Mouse (Mus musculus) megakaryocyte progenitor cell, adult 5-6 weeks (primary cell): ENCODE measurements around the gene Sertad1. TPM values are rescaled to one million over a fixed set of nuclear protein-coding genes. Genes with fewer than 3 reads are reported as not detected.

Experiments
- ATAC-seq: replicated peaks from 2 replicates; pipeline ENCODE4 v1.8.0; 2016; ENCODE audit warnings: mild to moderate bottlenecking, moderate TSS enrichment, inconsistent platforms; ENCODE audit not compliant: poor library complexity
- total RNA-seq, 2 experiments: library from RNA; stranded (forward) in 1 of 2; stranded (reverse) in 1 of 2; fragments of 157-497, 149-512 nt in 1 of 2; fragments of 200-1000 nt in 1 of 2; gene quantifications; 2 replicates each; pipeline versions ENCODE4 v1.2.3 to v1.2.4; 2015 to 2017

The Sertad1 gene
- total RNA-seq, 2 experiments from 2014 or later: 6.8 to 9.2 TPM

GRCm38 (mm10) chr7:27473156-27473834 lies 13.4 kb upstream of the Sertad1 start, which contains the start of gene Sertad3:
Gene Sertad3 (plus strand): TSS chr7:27473768.
- peak; percentile 71 for ATAC-seq

DNA sequence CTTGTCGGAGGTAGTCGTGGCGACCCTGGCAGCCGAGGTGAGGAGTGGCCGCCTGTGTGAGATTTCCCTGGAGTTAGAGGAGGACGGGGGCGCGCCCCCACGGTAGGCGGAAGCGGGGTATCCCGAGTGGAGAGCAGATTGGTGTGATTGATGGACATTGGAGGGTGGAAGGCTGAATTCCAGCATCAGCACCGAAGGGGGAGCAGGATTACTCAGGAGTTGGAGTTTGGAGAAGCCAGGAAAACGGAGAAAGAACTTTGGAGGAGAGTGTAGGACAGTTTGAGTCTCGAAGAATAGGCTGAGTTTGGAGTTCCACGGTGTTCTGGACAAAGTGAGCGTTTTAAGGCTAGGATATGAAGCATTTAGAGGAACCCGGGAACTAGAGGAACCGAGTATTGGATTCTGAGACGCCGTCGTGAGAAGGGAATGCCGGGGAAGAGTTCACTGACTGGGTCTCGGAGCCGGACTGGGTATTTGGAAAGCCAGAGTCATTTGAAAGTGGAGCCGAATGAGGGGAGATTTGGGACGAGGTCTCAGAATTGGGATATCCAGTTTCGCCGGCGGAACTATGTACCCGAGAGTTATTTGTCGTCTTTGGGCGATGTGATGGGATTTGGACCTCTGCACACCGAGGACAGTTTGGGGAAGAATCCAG lies 12.7 kb upstream of the Sertad1 start:
- no peak for ATAC-seq

DNA sequence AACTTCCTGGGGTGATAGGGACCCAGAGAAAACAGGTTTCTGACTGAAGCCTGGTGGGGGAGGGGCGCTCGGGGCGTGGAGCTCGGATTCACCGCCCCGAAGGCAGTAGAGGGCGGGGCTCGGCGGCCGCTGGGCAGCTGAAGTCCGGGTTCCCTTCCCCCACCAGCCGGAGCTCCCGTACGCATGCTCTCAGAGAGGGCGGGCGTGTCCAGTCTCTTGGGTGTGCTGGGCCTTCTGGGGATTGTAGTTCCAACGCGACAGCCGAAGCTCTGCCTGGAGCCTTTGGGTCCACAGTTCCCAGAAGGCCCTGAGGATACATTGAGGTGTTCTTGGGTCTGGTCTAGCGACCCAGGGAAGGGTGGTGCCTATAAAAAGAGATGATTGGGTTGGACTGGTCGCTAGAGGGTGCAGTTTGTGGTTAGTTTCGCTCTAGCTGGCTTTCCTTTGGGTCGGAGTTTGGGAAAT lies 12.2 kb upstream of the Sertad1 start:
- peak; percentile 74 for ATAC-seq

DNA sequence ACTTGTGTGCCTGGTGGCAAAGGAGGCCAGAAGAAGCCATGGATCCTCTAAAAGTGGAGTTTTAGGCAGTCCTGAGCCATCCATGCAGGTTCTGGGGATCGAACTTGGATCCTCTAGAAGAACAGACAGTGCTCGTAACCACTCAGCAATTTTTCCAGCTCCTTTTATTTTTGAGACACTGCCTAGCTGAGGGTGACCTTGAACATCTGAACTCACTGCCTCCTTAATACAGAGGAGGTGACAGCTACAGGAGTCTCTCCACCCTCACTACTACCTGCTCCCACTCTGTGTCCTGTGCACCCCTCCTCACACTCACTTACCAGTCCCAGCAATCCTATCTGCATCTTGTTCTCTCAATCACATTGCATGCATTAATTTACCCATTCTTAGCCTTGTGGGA lies 11.1 kb upstream of the Sertad1 start:
- no peak for ATAC-seq

DNA sequence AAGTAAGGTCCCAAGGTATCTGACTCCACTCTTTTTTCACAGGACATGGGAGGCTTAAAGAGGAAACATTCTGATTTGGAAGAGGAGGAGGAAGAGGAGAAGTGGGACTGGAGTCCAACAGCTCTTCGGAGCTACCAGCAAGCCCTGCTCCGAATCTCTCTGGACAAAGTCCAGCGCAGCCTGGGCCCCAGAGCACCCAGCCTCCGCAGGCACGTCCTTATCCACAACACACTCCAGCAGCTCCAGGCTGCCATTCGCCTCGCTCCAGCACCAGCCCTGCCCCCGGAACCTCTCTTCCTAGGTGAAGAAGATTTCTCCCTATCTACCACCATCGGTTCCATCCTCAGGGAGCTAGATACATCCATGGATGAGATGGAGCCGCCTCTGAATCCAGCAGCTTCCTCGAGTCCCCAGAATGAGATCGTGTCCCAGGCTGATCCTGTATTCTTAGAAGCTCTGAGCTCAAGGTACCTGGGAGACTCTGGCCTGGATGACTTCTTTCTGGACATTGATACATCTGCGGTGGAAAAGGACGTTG lies 10.5 kb upstream of the Sertad1 start:
- no peak for ATAC-seq

DNA sequence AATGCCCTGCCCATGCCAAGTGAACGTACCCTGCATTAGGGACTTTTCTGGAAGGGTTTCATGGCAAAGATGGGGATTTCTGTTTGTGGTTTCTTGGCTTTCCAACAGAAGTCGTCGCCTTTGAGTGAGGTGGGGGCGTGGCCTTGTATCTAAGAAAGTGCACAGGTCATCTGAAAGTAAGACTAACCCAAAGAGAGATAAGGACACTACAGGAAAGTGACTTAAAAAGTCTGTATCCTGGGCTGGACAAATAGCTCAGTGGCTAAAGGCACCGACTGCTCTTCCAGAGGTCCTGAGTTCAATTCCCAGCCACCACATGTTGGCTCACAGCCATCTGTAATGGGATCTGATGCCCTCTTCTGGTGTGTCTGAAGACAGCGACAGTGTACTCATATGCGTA lies 8.1 kb upstream of the Sertad1 start:
- ATAC-seq: no peak

DNA sequence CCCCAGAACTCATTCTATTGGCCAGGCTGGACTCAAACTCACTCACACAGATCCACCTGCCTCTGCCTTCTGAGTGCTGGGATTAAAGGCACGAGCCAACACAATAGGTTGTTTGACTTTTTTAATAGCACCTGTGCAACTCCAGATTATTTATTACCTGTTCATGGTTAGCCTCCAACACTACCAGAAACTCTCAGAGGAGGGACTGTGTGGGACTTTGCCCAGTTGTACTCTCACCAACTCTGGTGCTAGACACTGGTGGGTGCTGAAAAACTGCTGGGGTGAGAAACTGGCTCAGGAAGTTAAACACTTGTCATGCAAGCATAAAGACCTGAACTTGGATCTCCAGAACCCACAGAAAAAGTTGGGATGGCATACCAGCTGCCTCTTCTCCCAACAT lies 7.0 kb upstream of the Sertad1 start:
- no peak for ATAC-seq

DNA sequence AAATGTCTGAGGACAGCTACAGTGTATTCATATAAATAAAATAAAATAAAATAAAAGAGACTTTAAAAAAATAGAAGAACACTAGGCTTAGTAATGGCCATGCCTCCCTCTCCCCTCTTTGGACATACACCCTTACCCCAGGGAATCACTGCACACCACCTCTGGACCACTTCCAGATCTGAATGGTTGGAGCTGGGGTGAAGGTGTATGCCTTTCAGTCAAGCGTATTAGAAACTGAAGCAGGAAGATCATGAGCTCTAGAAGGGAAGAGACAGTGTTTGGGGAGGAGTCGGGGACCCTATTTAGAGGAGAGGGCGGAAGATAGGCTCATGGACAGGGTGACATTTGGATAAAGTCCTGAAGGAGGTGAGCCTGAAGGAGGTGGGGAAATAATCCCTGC lies 6.2 kb upstream of the Sertad1 start:
- no peak for ATAC-seq

DNA sequence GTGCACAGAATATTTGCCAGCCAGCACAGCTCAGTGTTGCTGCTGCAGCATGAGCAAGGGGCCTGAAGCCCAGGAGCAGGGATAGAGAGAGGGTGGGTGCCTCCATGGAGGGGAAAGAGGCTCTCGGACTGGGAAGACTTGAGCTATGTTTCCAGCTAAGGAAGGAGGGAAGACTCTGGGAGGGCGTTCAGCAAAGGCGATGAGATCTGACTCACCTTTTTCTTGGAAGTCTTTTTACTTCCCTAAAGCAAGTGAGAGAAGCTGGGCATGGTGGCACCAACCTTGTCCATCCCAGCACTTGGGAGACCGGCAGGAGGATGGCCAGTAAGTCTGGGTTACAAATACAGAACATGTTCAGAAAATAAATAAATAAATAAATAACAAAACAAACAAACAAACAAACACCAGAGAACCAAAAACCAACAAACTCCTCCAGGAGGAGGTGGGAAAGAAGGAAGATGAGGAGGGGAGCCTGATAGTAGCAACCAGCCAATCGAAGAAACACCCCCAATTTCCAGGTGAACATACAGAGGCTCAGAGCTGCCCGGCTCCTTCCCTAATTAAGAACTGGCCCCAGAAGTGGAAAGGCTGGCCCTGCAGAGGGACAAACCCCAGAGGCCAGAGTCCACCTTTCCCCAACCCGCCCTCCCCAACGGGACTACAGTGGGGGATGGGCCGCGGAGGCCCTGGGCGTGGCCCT lies 5.6 kb upstream of the Sertad1 start:
- no peak for ATAC-seq

DNA sequence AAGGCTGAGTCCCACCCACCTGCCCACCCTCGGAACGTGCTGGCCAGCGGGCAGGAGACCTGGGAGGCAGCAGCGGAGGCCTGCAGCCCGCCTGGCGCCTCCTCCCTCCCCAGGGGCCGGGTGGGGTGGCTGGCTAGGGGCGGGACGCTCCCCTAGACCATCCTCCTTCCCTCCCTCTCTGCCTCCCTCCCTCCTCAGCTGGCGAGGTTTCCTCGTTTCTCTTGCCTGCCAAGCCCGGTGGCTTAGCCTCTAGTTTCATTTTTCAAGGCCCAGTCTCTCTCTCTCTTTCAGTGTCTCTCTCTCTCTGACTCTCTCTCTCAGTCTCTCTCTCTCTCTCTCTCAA lies 5.1 kb upstream of the Sertad1 start:
- ATAC-seq: peak; percentile 92

GRCm38 (mm10) chr7:27483860-27484259 lies 2.9 kb upstream of the Sertad1 start:
- ATAC-seq: no peak

GRCm38 (mm10) chr7:27486102-27486769 lies 474 bp upstream of the Sertad1 start:
- no peak for ATAC-seq

DNA sequence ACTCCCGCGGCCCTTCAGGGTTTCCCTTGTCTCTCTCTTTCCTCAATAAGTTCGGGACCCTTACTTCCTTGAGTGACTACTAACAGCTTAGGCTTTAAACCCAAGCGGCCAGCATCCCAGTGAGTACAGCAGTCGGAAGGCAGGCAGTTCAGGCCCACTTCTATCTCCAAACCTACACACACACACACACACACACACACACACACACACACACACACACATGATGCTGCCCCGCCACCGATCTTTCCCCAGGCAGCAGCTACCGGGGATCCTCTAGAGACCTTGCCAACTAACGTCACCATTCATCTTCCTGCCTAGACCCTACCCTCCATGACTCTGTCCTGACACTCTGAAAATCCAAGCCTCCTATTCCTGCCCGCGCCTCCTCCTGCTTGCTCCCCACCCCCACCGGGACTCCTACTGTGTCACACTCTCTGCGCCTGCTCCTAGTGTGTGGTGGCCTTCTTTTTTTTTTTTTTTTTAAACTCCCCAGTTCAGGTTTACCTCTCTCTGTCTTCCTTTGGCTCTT lies 1.1 kb downstream of the Sertad1 start:
- ATAC-seq: no peak

DNA sequence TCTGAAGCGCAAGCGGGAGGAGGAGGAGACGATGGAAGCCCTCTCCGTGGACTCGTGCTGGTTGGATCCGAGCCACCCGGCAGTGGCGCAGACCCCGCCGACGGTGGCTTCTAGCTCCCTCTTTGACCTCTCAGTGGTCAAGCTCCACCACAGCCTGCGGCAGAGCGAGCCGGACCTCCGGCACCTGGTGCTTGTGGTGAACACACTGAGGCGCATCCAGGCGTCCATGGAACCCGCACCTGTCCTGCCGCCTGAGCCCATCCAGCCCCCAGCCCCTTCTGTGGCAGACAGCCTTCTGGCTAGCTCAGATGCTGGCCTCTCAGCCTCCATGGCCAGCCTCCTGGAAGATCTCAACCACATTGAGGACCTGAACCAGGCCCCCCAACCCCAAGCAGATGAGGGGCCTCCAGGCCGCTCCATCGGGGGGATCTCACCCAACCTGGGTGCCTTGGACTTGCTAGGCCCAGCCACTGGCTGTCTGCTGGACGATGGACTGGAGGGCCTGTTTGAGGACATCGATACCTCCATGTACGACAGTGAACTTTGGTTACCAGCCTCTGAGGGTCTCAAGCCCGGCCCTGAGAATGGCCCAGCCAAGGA lies 2.7 kb downstream of the Sertad1 start:
- ATAC-seq: no peak

DNA sequence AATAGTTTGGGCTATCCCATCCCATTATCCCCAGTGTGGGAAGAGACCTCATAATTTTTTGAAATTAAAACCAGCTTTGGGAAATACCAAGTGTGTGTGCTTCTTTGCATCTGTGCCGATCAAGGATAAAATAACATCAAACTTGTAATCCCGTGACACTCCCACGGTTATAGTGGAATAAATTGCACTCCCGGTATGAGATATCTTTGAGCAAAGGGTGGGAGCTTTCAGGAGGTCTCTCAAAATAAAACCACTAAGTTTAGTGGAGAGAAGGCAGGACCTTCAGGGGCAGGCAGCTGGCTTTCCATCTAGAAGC lies 3.5 kb downstream of the Sertad1 start:
- no peak for ATAC-seq

- peak; percentile 63 for ATAC-seq
These were observed 4.0 kb downstream of the Sertad1 start for GRCm38 (mm10) chr7:27490543-27491329.

DNA sequence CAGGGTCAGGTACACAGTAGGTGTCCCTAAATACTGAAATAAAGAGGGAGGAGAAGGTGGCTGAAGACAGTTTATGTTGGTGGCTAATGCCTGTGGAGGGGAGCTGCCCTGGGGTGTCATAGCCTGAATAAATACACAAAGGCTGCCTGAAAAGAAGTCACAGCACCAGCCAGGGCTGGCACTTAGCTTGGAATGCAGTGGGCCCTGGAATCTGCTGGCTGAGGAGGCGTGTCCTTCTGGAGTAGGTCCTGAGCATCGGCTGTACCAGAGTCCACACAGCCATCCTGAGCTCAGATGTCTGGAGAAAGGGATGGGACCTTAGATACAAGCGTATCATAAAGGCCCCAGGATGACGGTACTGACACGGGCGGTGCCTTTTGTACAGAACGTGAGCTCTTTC lies 5.1 kb downstream of the Sertad1 start:
- ATAC-seq: no peak

GRCm38 (mm10) chr7:27493022-27493421 lies 6.3 kb downstream of the Sertad1 start:
- ATAC-seq: no peak

GRCm38 (mm10) chr7:27493450-27493849 lies 6.7 kb downstream of the Sertad1 start:
- ATAC-seq: no peak
